Mouse (Mus musculus) heart, embryonic 15.5 days (tissue): Measurements from ENCODE around the gene Grm4. TPM values are rescaled to one million over a fixed set of nuclear protein-coding genes. Genes with fewer than 3 reads are reported as not detected.

Experiments
- ATAC-seq: fragments of 200-750 bp; cut with Nextera tagmentation; replicated peaks from 2 replicates; pipeline ENCODE4 v1.8.0; 2017; ENCODE audit warnings: low read depth, moderate TSS enrichment; ENCODE audit not compliant: insufficient number of reproducible peaks, insufficient read depth, low FRiP score
- H3K27ac ChIP-seq: fragments of 300-500 bp; sonication (generic); 2 replicates; pipeline ENCODE4 v1.5.1; 2015; ENCODE audit warnings: mild to moderate bottlenecking, inconsistent platforms
- H3K27me3 ChIP-seq: fragments of 300-500 bp; sonication (generic); 2 replicates; pipeline ENCODE4 v1.6.1; 2015; ENCODE audit warnings: inconsistent platforms
- H3K36me3 ChIP-seq: fragments of 300-500 bp; sonication (generic); 2 replicates; pipeline ENCODE4 v1.6.1; 2015; ENCODE audit warnings: mild to moderate bottlenecking, inconsistent platforms
- H3K4me1 ChIP-seq: fragments of 300-500 bp; sonication (generic); replicated peaks from 2 replicates; pipeline ENCODE4 v1.6.1; 2015; ENCODE audit warnings: inconsistent platforms
- H3K4me2 ChIP-seq: fragments of 300-500 bp; sonication (generic); 2 replicates; pipeline ENCODE4 v1.6.1; 2015; ENCODE audit warnings: inconsistent platforms, mild to moderate bottlenecking, moderate library complexity
- H3K4me3 ChIP-seq: fragments of 300-500 bp; sonication (generic); 2 replicates; pipeline ENCODE4 v1.5.1; 2015; ENCODE audit warnings: mild to moderate bottlenecking, inconsistent platforms
- H3K9ac ChIP-seq: fragments of 300-500 bp; sonication (generic); 2 replicates; pipeline ENCODE4 v1.6.1; 2015; ENCODE audit warnings: mild to moderate bottlenecking, inconsistent platforms
- H3K9me3 ChIP-seq: fragments of 300-500 bp; sonication (generic); replicated peaks from 2 replicates; pipeline ENCODE4 v1.6.1; 2016; ENCODE audit warnings: inconsistent platforms
- WGBS: fragments of 180-500 bp; shearing (Covaris S2); methylation state at CpG from one replicate; pipeline ENCODE4 v1.1.7; 2015; ENCODE audit warnings: mixed read lengths; 5-methylcytosine and 5-hydroxymethylcytosine counted together
- polyA plus RNA-seq: library from polyadenylated mRNA; unstranded; fragments of >200 nt; fragmentation: Nextera tagmentation; extraction: Ambion mirVana; gene quantifications from 2 replicates; pipeline ENCODE4 v1.2.1, GENCODE M21; 2015

Gene Grm4
- polyA plus RNA-seq, 1 experiment from 2014 or later, result 0.05 TPM

DNA sequence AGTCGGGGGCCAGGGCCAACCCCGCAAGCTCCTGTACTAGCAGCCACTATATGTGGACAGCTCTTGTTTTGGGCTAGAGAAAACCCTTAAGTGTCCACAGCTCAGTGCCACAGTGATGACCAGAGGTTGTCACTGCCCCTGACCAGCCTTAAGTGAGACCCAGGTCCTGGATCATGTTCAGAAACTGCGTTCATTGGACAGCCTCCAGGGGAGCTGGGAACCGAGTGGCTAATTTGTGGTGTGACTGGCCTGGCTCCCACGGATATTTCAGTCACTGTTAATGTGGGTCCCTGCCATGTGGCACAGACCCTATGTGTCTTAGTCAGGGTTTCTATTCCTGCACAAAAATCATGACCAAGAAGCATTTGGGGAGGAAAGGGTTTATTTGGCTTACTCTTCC, 112.2 kb downstream of the Grm4 start:
- Histone ChIP-seq H3K36me3 (no peaks in the 10 kb centered on the region), H3K4me3 (no peak overlapping the region), H3K27ac (no peak overlapping the region), H3K9ac (no peak overlapping the region), H3K4me2 (no peak overlapping the region), H3K27me3 (no peaks in the 10 kb centered on the region), H3K4me1 (no peaks in the 10 kb centered on the region), H3K9me3 (no peaks in the 10 kb centered on the region)
- WGBS, result 63% methylated on average over 5 of the region's 5 CpGs
- ATAC-seq, result no peak

DNA sequence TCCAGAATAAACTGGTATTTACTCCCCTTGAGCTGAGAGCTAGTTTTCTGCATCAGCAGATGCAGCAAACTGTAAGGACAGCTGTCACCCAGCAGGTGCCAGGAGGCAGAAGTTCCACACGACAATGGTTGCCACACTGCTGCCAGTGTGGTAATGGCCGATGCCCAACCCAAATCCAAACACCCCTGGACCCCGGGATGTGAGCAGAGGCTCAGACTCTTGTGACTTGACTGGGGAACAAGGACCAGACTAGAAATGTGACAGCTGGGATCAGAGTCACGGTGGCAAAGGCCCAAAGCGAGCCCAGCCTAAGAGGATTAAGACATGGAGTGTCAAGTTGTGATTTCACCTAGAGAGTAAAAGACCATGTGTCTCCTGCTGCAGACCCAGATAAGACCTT, 112.7 kb downstream of the Grm4 start:
- Histone ChIP-seq H3K4me1 (no peaks in the 10 kb centered on the region), H3K9ac (no peak overlapping the region), H3K36me3 (no peaks in the 10 kb centered on the region), H3K27me3 (no peaks in the 10 kb centered on the region), H3K4me3 (no peak overlapping the region), H3K4me2 (no peak overlapping the region), H3K9me3 (no peaks in the 10 kb centered on the region), H3K27ac (no peak overlapping the region)
- ATAC-seq, result no peak; the same call in 1 of the 2 replicates
- 44% methylated on average over 5 of the region's 5 CpGs for WGBS

DNA sequence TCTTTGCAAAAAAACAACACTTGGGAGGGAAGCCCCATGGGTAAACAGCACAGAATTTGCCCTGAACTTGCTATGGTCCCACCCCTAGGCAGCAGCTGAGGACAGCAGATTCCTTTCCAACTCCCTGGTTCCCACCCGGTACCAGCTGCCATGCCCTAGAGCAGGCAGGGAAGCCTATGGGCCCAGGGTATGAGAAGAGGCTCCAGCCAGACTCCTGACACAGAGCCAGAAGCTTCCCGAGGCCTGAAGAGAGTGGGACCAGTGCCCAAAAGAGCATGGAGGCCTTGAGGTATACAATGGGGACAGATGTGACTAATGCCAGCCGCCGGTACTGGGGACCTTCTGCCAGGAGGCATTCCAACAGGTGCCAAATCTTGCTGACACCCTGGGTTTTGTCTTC, 114.2 kb downstream of the Grm4 start:
- peaks cover 3% of the 10 kb centered on the region; the same call in 1 of the 2 replicates for H3K27me3 ChIP-seq
- no peaks in the 10 kb centered on the region for H3K4me1 ChIP-seq
- no peak for ATAC-seq
- H3K9ac ChIP-seq, result no peak overlapping the region
- H3K36me3 ChIP-seq, result no peaks in the 10 kb centered on the region
- no peak overlapping the region for H3K4me2 ChIP-seq
- no peak overlapping the region for H3K4me3 ChIP-seq
- H3K9me3 ChIP-seq, result no peaks in the 10 kb centered on the region
- WGBS, result 64% methylated on average over 4 of the region's 4 CpGs
- H3K27ac ChIP-seq, result no peak overlapping the region

DNA sequence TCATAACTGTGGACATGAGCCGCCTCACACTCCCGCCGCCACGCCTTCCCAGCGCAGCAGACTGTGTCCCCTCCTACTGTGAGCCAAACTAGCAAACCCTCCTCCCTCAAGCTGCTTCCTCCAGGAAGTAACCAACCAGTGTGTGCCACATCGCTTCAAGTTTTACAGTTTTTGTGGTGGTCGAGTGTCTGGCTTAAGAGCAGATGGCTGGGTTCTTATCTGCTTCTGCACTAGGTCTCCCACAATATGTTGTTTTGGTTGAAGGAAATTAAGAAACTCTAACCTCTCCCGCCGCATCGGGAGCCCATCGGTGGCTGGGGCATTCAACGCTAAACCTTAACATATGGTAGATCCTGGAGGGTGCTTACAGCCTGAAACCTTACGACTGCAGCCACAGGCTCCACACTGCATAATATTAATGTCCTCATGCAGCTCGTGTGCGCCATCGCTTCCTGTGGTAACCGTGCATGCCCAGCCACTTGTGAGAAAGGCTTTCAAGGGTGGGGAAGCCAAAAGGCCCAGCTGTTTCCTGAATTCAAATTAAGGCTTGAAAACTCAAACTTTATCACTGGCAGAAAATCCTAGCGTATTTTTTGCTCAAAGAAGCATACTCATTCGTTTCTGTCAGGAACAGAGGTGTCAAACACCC, 115.7 kb downstream of the Grm4 start:
- Histone ChIP-seq H3K9me3 (no peaks in the 10 kb centered on the region), H3K27ac (no peak overlapping the region), H3K27me3 (peaks cover 11% of the 10 kb centered on the region; the same call in 1 of the 2 replicates), H3K4me1 (no peaks in the 10 kb centered on the region), H3K36me3 (no peaks in the 10 kb centered on the region), H3K4me2 (no peak overlapping the region), H3K9ac (no peak overlapping the region), H3K4me3 (no peak overlapping the region)
- no peak for ATAC-seq
- 85% methylated on average over 19 of the region's 19 CpGs for WGBS

DNA sequence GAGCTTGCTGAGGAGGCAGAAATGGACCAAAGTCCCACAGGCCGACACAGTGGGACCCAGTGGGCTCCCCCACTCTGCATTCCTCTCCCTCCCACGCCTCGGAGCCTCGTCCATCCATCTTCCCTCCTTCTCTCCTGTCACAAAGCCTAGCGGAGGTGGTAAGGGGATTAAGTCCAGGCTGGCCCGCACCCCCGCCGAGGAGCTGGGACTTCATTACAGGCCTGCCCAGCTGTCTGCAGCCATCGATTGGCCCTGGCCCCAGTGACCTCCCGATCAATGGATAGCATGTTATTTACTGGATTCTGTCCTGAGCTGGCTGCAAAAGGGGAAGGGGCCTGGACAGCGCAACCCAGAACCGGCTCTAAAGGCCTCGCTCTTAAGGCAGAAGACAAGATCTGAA, 120.0 kb downstream of the Grm4 start:
- no peak for ATAC-seq
- Histone ChIP-seq H3K4me3 (no peak overlapping the region), H3K9ac (no peak overlapping the region), H3K27ac (no peak overlapping the region), H3K4me1 (no peaks in the 10 kb centered on the region), H3K4me2 (no peak overlapping the region), H3K27me3 (peaks cover 11% of the 10 kb centered on the region; the same call in 1 of the 2 replicates), H3K36me3 (no peaks in the 10 kb centered on the region), H3K9me3 (no peaks in the 10 kb centered on the region)
- WGBS, result 24% methylated on average over 13 of the region's 13 CpGs

DNA sequence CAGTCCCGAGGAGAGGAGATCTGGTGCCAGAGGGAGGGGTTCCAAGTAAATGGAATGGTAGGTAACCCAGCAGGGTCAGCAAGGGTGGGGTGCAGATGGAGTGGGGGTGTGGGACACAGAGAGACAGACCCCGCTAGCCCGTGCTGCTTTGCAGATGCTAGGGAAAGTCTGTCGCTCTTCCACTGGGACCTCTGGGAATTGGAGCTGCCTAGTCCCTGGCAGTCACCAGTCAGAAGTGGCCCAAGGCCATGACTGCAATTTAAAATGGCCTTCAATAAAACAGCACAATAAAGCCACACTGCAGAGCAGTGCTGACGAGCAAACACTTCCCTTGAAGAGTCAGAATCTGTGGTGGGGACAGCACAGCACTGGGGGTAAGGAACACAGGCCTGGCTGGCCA, 127.3 kb downstream of the Grm4 start:
- no peak overlapping the region for H3K27ac ChIP-seq
- no peak overlapping the region for H3K4me3 ChIP-seq
- H3K27me3 ChIP-seq, result peaks cover 3% of the 10 kb centered on the region; the same call in 1 of the 2 replicates
- no peak for ATAC-seq
- 70% methylated on average over 5 of the region's 5 CpGs for WGBS
- no peak overlapping the region for H3K4me2 ChIP-seq
- H3K36me3 ChIP-seq, result no peaks in the 10 kb centered on the region
- no peaks in the 10 kb centered on the region for H3K4me1 ChIP-seq
- no peaks in the 10 kb centered on the region for H3K9me3 ChIP-seq
- H3K9ac ChIP-seq, result no peak overlapping the region

DNA sequence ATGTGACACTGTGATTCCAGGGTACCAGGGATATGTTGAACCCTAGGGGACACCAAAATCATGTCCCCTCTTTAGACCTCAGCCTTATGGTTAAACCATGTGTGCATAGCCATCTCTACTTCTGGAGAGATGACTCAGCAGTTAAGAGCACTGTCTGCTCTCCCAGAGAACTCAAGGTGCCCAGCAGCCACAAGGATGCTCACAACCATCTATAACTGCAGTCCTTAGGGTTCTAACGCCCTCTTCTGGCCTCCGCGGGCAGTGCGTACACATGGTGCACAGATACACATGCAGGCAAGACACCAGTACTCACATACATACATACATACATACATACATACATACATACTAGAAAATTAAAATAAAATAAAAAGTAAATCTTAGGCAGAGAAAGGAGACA, 127.8 kb downstream of the Grm4 start:
- Histone ChIP-seq H3K36me3 (no peaks in the 10 kb centered on the region), H3K4me3 (no peak overlapping the region), H3K4me2 (no peak overlapping the region), H3K9me3 (no peaks in the 10 kb centered on the region), H3K27me3 (peaks cover 3% of the 10 kb centered on the region; the same call in 1 of the 2 replicates), H3K4me1 (no peaks in the 10 kb centered on the region), H3K27ac (no peak overlapping the region), H3K9ac (no peak overlapping the region)
- no peak for ATAC-seq
- 81% methylated on average over 4 of the region's 4 CpGs for WGBS

DNA sequence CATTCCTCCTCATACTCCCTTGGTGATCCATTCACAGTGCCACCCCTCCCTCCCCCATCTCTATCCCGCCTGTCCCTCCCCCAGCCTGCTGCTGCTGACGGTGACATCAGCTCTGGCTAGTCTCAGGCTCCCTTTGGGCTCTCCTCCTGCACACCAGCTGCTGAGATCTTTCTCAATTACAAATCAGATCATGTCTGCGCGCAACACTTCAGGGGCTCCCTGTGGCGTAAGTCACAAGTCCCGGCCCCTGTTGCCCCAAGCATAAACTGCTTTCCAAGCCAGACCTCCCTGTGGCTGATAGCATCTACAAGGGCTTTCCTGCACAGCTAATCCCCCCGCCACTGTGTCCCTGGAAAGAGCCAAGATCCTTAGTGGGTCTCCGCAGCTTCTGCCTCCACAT, 128.3 kb downstream of the Grm4 start:
- Histone ChIP-seq H3K4me3 (no peak overlapping the region), H3K27me3 (peaks cover 3% of the 10 kb centered on the region; the same call in 1 of the 2 replicates), H3K9me3 (no peaks in the 10 kb centered on the region), H3K36me3 (no peaks in the 10 kb centered on the region), H3K4me2 (no peak overlapping the region), H3K4me1 (no peaks in the 10 kb centered on the region), H3K27ac (no peak overlapping the region), H3K9ac (no peak overlapping the region)
- 39% methylated on average over 8 of the region's 8 CpGs for WGBS
- no peak for ATAC-seq

DNA sequence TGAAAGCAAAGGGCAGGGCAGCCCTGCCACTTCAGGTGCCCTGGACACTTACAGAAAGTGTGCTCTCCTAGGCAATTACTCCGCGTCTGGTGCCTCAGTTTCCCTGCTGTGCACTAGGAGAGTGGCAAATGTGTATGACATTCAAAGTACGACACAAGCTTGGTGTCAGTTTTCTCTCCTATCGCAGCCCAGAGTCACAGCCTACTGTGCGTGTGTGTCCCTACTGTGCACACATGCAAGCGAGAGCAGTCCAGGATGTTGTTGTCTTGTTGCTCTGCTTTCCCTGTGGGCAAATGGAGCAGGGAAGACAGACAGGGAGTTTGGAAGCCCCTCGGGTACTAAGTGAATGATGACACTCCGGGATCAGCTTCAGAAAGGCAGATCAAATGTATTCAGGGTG, 131.2 kb downstream of the Grm4 start:
- H3K9me3 ChIP-seq, result no peaks in the 10 kb centered on the region

DNA sequence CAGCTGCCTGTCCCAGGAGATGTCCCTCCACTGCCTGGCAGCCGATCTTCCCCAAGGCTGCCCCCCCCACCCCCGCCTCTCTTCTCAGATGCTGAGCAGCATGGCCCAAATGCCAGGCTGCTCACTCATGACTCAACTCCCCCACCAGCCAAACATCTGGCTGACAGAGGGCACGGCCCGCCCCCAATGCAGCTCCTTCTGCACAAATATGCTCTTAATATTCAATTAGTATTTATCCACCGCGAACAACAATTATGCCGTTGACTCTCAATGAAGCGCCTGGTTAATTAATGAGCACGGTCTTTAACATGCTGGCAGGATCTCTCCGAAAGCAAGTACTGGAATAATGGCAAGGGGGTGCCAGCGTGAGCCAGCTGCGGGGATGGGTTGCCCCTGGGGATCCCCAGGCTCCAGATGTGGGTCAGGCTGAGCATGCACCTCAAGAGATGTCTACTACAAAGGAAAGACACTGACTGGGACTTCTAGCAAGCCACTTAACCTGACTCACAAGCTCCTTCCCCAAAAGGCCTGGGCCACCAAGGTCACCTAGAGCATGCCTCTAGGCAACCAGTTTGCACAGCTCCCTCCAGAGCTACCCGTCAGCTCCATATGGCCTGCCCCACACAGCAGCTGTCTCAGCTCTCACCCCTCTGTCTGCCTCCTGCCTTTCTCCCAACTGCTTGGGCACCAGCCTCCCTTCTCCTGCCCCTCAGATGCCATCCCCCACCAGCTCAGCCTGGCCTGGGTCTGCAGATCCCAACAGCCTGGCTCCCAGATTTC, 131.8 kb downstream of the Grm4 start:
- no peaks in the 10 kb centered on the region for H3K9me3 ChIP-seq
- no peak overlapping the region for H3K27ac ChIP-seq
- H3K27me3 ChIP-seq, result peaks cover 12% of the 10 kb centered on the region; the same call in 1 of the 2 replicates
- no peak overlapping the region for H3K4me3 ChIP-seq
- peaks cover 9% of the 10 kb centered on the region; the same call in 1 of the 2 replicates for H3K4me1 ChIP-seq
- no peak overlapping the region for H3K4me2 ChIP-seq
- no peak overlapping the region for H3K9ac ChIP-seq
- no peaks in the 10 kb centered on the region for H3K36me3 ChIP-seq
- no peak for ATAC-seq
- 74% methylated on average over 13 of the region's 13 CpGs for WGBS

More for the DNA sequence above, 131.2 kb downstream of the Grm4 start:
- H3K4me3 ChIP-seq, result no peak overlapping the region
- no peaks in the 10 kb centered on the region for H3K36me3 ChIP-seq
- ATAC-seq, result no peak
- peaks cover 9% of the 10 kb centered on the region; the same call in 1 of the 2 replicates for H3K4me1 ChIP-seq
- no peak overlapping the region for H3K4me2 ChIP-seq
- no peak overlapping the region for H3K9ac ChIP-seq
- H3K27ac ChIP-seq, result no peak overlapping the region
- WGBS, result 86% methylated on average over 8 of the region's 8 CpGs
- peaks cover 10% of the 10 kb centered on the region; the same call in 1 of the 2 replicates for H3K27me3 ChIP-seq

DNA sequence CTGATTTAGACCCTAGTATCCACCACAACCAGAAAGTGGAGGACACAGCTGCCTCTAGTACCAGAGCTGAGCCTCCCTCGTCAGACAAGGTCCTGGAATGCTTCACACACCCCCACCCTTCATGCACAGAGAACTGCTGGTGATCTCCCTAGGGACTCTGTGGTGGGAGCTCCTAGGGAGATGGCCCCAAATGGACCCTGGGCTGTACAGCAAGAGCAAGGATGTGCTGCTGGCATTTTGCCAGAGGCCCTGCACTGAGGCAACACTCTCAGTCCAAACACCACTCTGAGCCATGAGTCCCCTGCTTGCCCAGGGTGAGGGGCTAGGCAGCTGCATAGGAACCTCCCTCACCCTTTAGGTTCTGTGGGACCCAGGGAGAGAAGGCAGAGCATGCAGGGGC, 134.8 kb downstream of the Grm4 start:
- H3K27ac ChIP-seq, result no peak overlapping the region

More for the DNA sequence above, 134.8 kb downstream of the Grm4 start:
- no peaks in the 10 kb centered on the region for H3K36me3 ChIP-seq
- WGBS, result 27% methylated on average over 1 of the region's 1 CpGs
- H3K4me3 ChIP-seq, result no peak overlapping the region
- peaks cover 16% of the 10 kb centered on the region; the same call in 1 of the 2 replicates for H3K27me3 ChIP-seq
- no peaks in the 10 kb centered on the region for H3K9me3 ChIP-seq
- H3K9ac ChIP-seq, result no peak overlapping the region
- no peak overlapping the region for H3K4me2 ChIP-seq
- H3K4me1 ChIP-seq, result peaks cover 9% of the 10 kb centered on the region; the same call in 1 of the 2 replicates
- no peak for ATAC-seq
